Mouse (Mus musculus) heart, embryonic 14.5 days (tissue): Measurements from ENCODE around the gene Tatdn3. TPM values are rescaled to one million over a fixed set of nuclear protein-coding genes. Genes with fewer than 3 reads are reported as not detected.

ENCODE experiments used
- ATAC-seq: fragments of 200-750 bp; cut with Nextera tagmentation; 2 replicates; pipeline ENCODE4 v1.8.0; 2017; ENCODE audit warnings: low read depth, moderate TSS enrichment; ENCODE audit not compliant: insufficient number of reproducible peaks, insufficient read depth, low FRiP score
- H3K27ac ChIP-seq, 2 experiments: fragments of 200-500 bp in 1 of 2; fragments of 300-500 bp in 1 of 2; sonication (generic) in 1 of 2; replicated peaks in 1 of 2; 2 replicates each; pipeline ENCODE4 v1.5.1; 2012 to 2014; ENCODE audit warnings: low read depth in 2 of 2, low read length in 2 of 2, control low read depth in 1 of 2, mild to moderate bottlenecking in 1 of 2, mixed read lengths in 1 of 2; ENCODE audit not compliant: control insufficient read depth in 1 of 2, insufficient read depth in 1 of 2
- H3K27me3 ChIP-seq: fragments of 300-500 bp; sonication (generic); 2 replicates; pipeline ENCODE4 v1.6.1; 2014; ENCODE audit warnings: mild to moderate bottlenecking, low read length, control low read depth; ENCODE audit not compliant: control insufficient read depth, insufficient read depth
- H3K36me3 ChIP-seq: fragments of 300-500 bp; sonication (generic); 2 replicates; pipeline ENCODE4 v1.6.1; 2014; ENCODE audit warnings: mild to moderate bottlenecking, control low read depth, low read length, mixed read lengths; ENCODE audit not compliant: control insufficient read depth, insufficient read depth
- H3K4me1 ChIP-seq, 2 experiments: fragments of 200-500 bp in 1 of 2; fragments of 300-500 bp in 1 of 2; sonication (generic) in 1 of 2; 2 replicates each; pipeline ENCODE4 v1.6.1; 2012 to 2014; ENCODE audit warnings: low read length in 2 of 2, control low read depth in 1 of 2, mixed read lengths in 1 of 2; ENCODE audit not compliant: control insufficient read depth in 2 of 2, insufficient read depth in 2 of 2
- H3K4me2 ChIP-seq: fragments of 300-500 bp; sonication (generic); 2 replicates; pipeline ENCODE4 v1.6.1; 2014; ENCODE audit warnings: mild to moderate bottlenecking, low read length
- H3K4me3 ChIP-seq, 2 experiments: fragments of 200-500 bp in 1 of 2; fragments of 300-500 bp in 1 of 2; sonication (generic) in 1 of 2; 2 replicates each; pipeline ENCODE4 v1.5.1; 2012 to 2014; ENCODE audit warnings: low read length in 2 of 2, mild to moderate bottlenecking in 2 of 2, control low read depth in 1 of 2, low read depth in 1 of 2, moderate library complexity in 1 of 2; ENCODE audit not compliant: control insufficient read depth in 1 of 2, insufficient read depth in 1 of 2
- H3K9ac ChIP-seq: fragments of 300-500 bp; sonication (generic); 2 replicates; pipeline ENCODE4 v1.6.1; 2014; ENCODE audit warnings: mild to moderate bottlenecking, low read length
- H3K9me3 ChIP-seq: fragments of 300-500 bp; sonication (generic); 2 replicates; pipeline ENCODE4 v1.6.1; 2016; ENCODE audit warnings: low read length, control low read depth; ENCODE audit not compliant: control insufficient read depth
- WGBS: fragments of 180-500 bp; shearing (Covaris S2); extraction: QIAGEN DNeasy Blood & Tissue Kit; methylation state at CpG from one replicate; pipeline ENCODE4 v1.1.7; 2014; 5-methylcytosine and 5-hydroxymethylcytosine counted together
- polyA plus RNA-seq: library from polyadenylated mRNA; unstranded; fragments of >200 nt; fragmentation: Nextera tagmentation; extraction: Ambion mirVana; gene quantifications from 2 replicates; pipeline ENCODE4 v1.2.1, GENCODE M21; 2014

Tatdn3 gene
- polyA plus RNA-seq, 1 experiment from 2014 or later, result 25.9 TPM

GRCm38 (mm10) chr1:190996346-190996877, 66.3 kb downstream of the Tatdn3 start:
- 73% methylated on average over 6 of the region's 6 CpGs for WGBS
- Histone ChIP-seq H3K4me2 (no peak overlapping the region), H3K9ac (no peak overlapping the region), H3K27me3 (no peaks in the 10 kb centered on the region), H3K4me1 (peaks cover 4 to 6% of the 10 kb centered on the region in 2 experiments; a peak in 2 of 4 replicates), H3K36me3 (no peaks in the 10 kb centered on the region), H3K27ac (no peak overlapping the region), H3K9me3 (peaks cover 5% of the 10 kb centered on the region), H3K4me3 (no peak overlapping the region)
- ATAC-seq, result no peak

Other genes with a start within 250 kb of the Tatdn3 start
- gene Rps6kc1, start 151.2 kb downstream of the Tatdn3 start, polyA plus RNA-seq, result 10.7 and 10.8 TPM in 2 replicates
- 28.6 and 35.4 TPM in 2 replicates for gene Angel2, start 137.8 kb downstream of the Tatdn3 start, polyA plus RNA-seq
- 60.7 and 63.4 TPM in 2 replicates for gene Vash2, start 83.6 kb downstream of the Tatdn3 start, polyA plus RNA-seq
- gene Flvcr1, start 36.8 kb downstream of the Tatdn3 start, polyA plus RNA-seq, result 3.5 and 4.0 TPM in 2 replicates
- gene Spata45, start 26.3 kb downstream of the Tatdn3 start, polyA plus RNA-seq, result not detected in 2 replicates
- 12.9 and 14.4 TPM in 2 replicates for gene Nsl1, start 80 bp upstream of the Tatdn3 start, polyA plus RNA-seq
- gene Batf3, start 34.9 kb upstream of the Tatdn3 start, polyA plus RNA-seq, result 2.5 and 3.0 TPM in 2 replicates
- not detected in 2 replicates for gene Fam71a, start 101.9 kb upstream of the Tatdn3 start, polyA plus RNA-seq
- gene Atf3, start 155.1 kb upstream of the Tatdn3 start, polyA plus RNA-seq, result 15.6 and 17.8 TPM in 2 replicates